Mouse (Mus musculus) forebrain, embryonic 16.5 days (tissue): ENCODE measurements at regions not wholly inside any gene's neighbourhood (a gene's known extent, or its start where the extent isn't known, plus 50 kb on each side); places are given as distances from the start of the nearest gene placed in this dataset.

Experiments
- ATAC-seq: fragments of 200-750 bp; cut with Nextera tagmentation; 2 replicates; pipeline ENCODE4 v1.8.0; 2017; ENCODE audit warnings: mild to moderate bottlenecking, moderate library complexity
- H3K27ac ChIP-seq: fragments of 300-500 bp; sonication (generic); 2 replicates; pipeline ENCODE4 v1.5.1; 2014; ENCODE audit warnings: low read length, control low read depth
- H3K27me3 ChIP-seq: fragments of 300-500 bp; sonication (generic); replicated peaks from 2 replicates; pipeline ENCODE4 v1.6.1; 2014; ENCODE audit warnings: low read length; ENCODE audit not compliant: control insufficient read depth, insufficient read depth
- H3K36me3 ChIP-seq: fragments of 300-500 bp; sonication (generic); 2 replicates; pipeline ENCODE4 v1.6.1; 2014; ENCODE audit not compliant: control insufficient read depth, insufficient read depth
- H3K4me1 ChIP-seq: fragments of 300-500 bp; sonication (generic); replicated peaks from 2 replicates; pipeline ENCODE4 v1.6.1; 2014; ENCODE audit warnings: low read length; ENCODE audit not compliant: control insufficient read depth, insufficient read depth
- H3K4me2 ChIP-seq: fragments of 300-500 bp; sonication (generic); 2 replicates; pipeline ENCODE4 v1.6.1; 2014; ENCODE audit warnings: mild to moderate bottlenecking, low read length, control low read depth
- H3K4me3 ChIP-seq: fragments of 300-500 bp; sonication (generic); replicated peaks from 2 replicates; pipeline ENCODE4 v1.5.1; 2014; ENCODE audit warnings: mild to moderate bottlenecking, low read length, control low read depth
- H3K9ac ChIP-seq: fragments of 300-500 bp; sonication (generic); replicated peaks from 2 replicates; pipeline ENCODE4 v1.6.1; 2014; ENCODE audit warnings: low read depth, low read length, control low read depth
- H3K9me3 ChIP-seq: fragments of 300-500 bp; sonication (generic); 2 replicates; pipeline ENCODE4 v1.6.1; 2016; ENCODE audit warnings: low read length; ENCODE audit not compliant: control insufficient read depth
- WGBS: fragments of 180-500 bp; shearing (Covaris S2); extraction: QIAGEN DNeasy Blood & Tissue Kit; methylation state at CpG from one replicate; pipeline ENCODE4 v1.1.7; 2014; 5-methylcytosine and 5-hydroxymethylcytosine counted together

GRCm38 (mm10) chr15:17181358-17182022 is 452.9 kb downstream of the Cdh9 start:
- WGBS = 86% methylated on average over 2 of the region's 2 CpGs
- Histone ChIP-seq H3K9ac (no peak overlapping the region), H3K4me2 (no peak overlapping the region), H3K4me1 (no peaks in the 10 kb centered on the region), H3K9me3 (no peaks in the 10 kb centered on the region), H3K27ac (no peak overlapping the region), H3K27me3 (no peaks in the 10 kb centered on the region), H3K4me3 (no peak overlapping the region), H3K36me3 (no peaks in the 10 kb centered on the region)
- ATAC-seq = no peak

DNA sequence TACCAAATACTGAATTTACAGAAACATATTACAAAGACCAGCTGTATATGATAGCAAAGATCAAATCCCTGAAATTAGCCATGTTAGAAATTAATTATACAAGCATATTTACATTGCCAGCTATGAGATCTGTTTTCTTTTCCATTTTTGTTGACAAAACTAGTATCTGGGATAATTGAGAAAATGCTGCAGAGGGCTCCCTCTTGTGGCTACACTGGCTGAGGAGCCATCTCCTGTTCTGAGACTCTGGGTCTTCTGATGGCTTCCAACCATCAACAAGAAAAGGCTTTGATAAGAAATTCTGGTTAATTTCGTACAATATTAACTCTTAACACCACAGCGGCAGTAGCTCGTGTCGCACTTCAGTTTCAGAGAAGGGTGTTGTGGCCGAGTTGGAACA is 466.9 kb downstream of the Cdh9 start:
- no peaks in the 10 kb centered on the region for H3K27me3 ChIP-seq
- H3K4me1 ChIP-seq = no peaks in the 10 kb centered on the region
- H3K9me3 ChIP-seq = no peaks in the 10 kb centered on the region
- H3K36me3 ChIP-seq = no peaks in the 10 kb centered on the region
- H3K27ac ChIP-seq = no peak overlapping the region
- no peak overlapping the region for H3K9ac ChIP-seq
- no peak overlapping the region for H3K4me2 ChIP-seq
- H3K4me3 ChIP-seq = no peak overlapping the region
- 59% methylated on average over 5 of the region's 5 CpGs for WGBS
- 0 out of 2 replicates have a peak, but pooled peaks have one; percentile 45 for ATAC-seq

DNA sequence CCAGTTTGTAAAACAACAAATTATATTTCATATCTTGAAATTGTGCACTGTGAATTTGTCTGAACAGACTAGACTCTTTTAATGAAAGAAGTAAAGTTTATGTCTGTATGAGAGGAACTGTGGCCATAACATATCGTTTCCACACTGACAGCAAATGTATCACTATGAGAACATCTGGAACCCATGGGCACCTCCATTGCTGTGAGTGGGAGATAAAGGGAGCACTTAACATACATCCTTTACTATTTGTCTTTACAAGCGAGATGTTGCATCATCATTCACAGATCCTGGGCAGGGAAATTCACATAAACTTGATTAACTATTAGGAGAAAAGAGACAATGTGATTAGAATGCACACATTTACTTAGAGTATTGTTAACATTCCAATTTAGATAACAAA is 476.2 kb downstream of the Cdh9 start:
- ATAC-seq = no peak
- Histone ChIP-seq H3K27ac (no peak overlapping the region), H3K36me3 (no peaks in the 10 kb centered on the region), H3K4me2 (no peak overlapping the region), H3K9me3 (no peaks in the 10 kb centered on the region), H3K9ac (no peak overlapping the region), H3K4me1 (no peaks in the 10 kb centered on the region), H3K27me3 (no peaks in the 10 kb centered on the region), H3K4me3 (no peak overlapping the region)
- WGBS = 85% methylated on average over 2 of the region's 2 CpGs

- Histone ChIP-seq H3K27ac (no peak overlapping the region), H3K36me3 (no peaks in the 10 kb centered on the region), H3K4me2 (no peak overlapping the region), H3K9me3 (no peaks in the 10 kb centered on the region), H3K4me3 (no peak overlapping the region), H3K4me1 (no peaks in the 10 kb centered on the region), H3K27me3 (no peaks in the 10 kb centered on the region), H3K9ac (no peak overlapping the region)
- 49% methylated on average over 3 of the region's 3 CpGs for WGBS
- peak; percentile 71 for ATAC-seq
Observed at GRCm38 (mm10) chr15:17245096-17245495, 516.5 kb downstream of the Cdh9 start.

GRCm38 (mm10) chr15:17289221-17289620 is 560.7 kb downstream of the Cdh9 start:
- Histone ChIP-seq H3K4me3 (no peak overlapping the region), H3K27ac (no peak overlapping the region), H3K36me3 (no peaks in the 10 kb centered on the region), H3K4me1 (no peaks in the 10 kb centered on the region), H3K27me3 (no peaks in the 10 kb centered on the region), H3K9me3 (no peaks in the 10 kb centered on the region), H3K4me2 (no peak overlapping the region), H3K9ac (no peak overlapping the region)
- WGBS = 86% methylated on average over 5 of the region's 5 CpGs
- no peak for ATAC-seq
